Mouse (Mus musculus) heart, embryonic 14.5 days (tissue): Measurements from ENCODE around the gene Scn8a. TPM values are rescaled to one million over a fixed set of nuclear protein-coding genes. Genes with fewer than 3 reads are reported as not detected.

Experiments used
- ATAC-seq: fragments of 200-750 bp; cut with Nextera tagmentation; 2 replicates; pipeline ENCODE4 v1.8.0; 2017; ENCODE audit warnings: low read depth, moderate TSS enrichment; ENCODE audit not compliant: insufficient number of reproducible peaks, insufficient read depth, low FRiP score
- H3K27ac ChIP-seq, 2 experiments: fragments of 200-500 bp in 1 of 2; fragments of 300-500 bp in 1 of 2; sonication (generic) in 1 of 2; replicated peaks in 1 of 2; 2 replicates each; pipeline ENCODE4 v1.5.1; 2012 to 2014; ENCODE audit warnings: low read depth in 2 of 2, low read length in 2 of 2, control low read depth in 1 of 2, mild to moderate bottlenecking in 1 of 2, mixed read lengths in 1 of 2; ENCODE audit not compliant: control insufficient read depth in 1 of 2, insufficient read depth in 1 of 2
- H3K27me3 ChIP-seq: fragments of 300-500 bp; sonication (generic); 2 replicates; pipeline ENCODE4 v1.6.1; 2014; ENCODE audit warnings: mild to moderate bottlenecking, low read length, control low read depth; ENCODE audit not compliant: control insufficient read depth, insufficient read depth
- H3K36me3 ChIP-seq: fragments of 300-500 bp; sonication (generic); 2 replicates; pipeline ENCODE4 v1.6.1; 2014; ENCODE audit warnings: mild to moderate bottlenecking, control low read depth, low read length, mixed read lengths; ENCODE audit not compliant: control insufficient read depth, insufficient read depth
- H3K4me1 ChIP-seq, 2 experiments: fragments of 200-500 bp in 1 of 2; fragments of 300-500 bp in 1 of 2; sonication (generic) in 1 of 2; 2 replicates each; pipeline ENCODE4 v1.6.1; 2012 to 2014; ENCODE audit warnings: low read length in 2 of 2, control low read depth in 1 of 2, mixed read lengths in 1 of 2; ENCODE audit not compliant: control insufficient read depth in 2 of 2, insufficient read depth in 2 of 2
- H3K4me2 ChIP-seq: fragments of 300-500 bp; sonication (generic); 2 replicates; pipeline ENCODE4 v1.6.1; 2014; ENCODE audit warnings: mild to moderate bottlenecking, low read length
- H3K4me3 ChIP-seq, 2 experiments: fragments of 200-500 bp in 1 of 2; fragments of 300-500 bp in 1 of 2; sonication (generic) in 1 of 2; 2 replicates each; pipeline ENCODE4 v1.5.1; 2012 to 2014; ENCODE audit warnings: low read length in 2 of 2, mild to moderate bottlenecking in 2 of 2, control low read depth in 1 of 2, low read depth in 1 of 2, moderate library complexity in 1 of 2; ENCODE audit not compliant: control insufficient read depth in 1 of 2, insufficient read depth in 1 of 2
- H3K9ac ChIP-seq: fragments of 300-500 bp; sonication (generic); 2 replicates; pipeline ENCODE4 v1.6.1; 2014; ENCODE audit warnings: mild to moderate bottlenecking, low read length
- H3K9me3 ChIP-seq: fragments of 300-500 bp; sonication (generic); 2 replicates; pipeline ENCODE4 v1.6.1; 2016; ENCODE audit warnings: low read length, control low read depth; ENCODE audit not compliant: control insufficient read depth
- WGBS: fragments of 180-500 bp; shearing (Covaris S2); extraction: QIAGEN DNeasy Blood & Tissue Kit; methylation state at CpG from one replicate; pipeline ENCODE4 v1.1.7; 2014; 5-methylcytosine and 5-hydroxymethylcytosine counted together
- polyA plus RNA-seq: library from polyadenylated mRNA; unstranded; fragments of >200 nt; fragmentation: Nextera tagmentation; extraction: Ambion mirVana; gene quantifications from 2 replicates; pipeline ENCODE4 v1.2.1, GENCODE M21; 2014

Gene Scn8a
- polyA plus RNA-seq, 1 experiment from 2014 or later, result 0.31 TPM

- WGBS, result 53% methylated on average over 5 of the region's 5 CpGs
Measured at GRCm38 (mm10) chr15:100881385-100881784, 11.7 kb downstream of the Scn8a start.

DNA sequence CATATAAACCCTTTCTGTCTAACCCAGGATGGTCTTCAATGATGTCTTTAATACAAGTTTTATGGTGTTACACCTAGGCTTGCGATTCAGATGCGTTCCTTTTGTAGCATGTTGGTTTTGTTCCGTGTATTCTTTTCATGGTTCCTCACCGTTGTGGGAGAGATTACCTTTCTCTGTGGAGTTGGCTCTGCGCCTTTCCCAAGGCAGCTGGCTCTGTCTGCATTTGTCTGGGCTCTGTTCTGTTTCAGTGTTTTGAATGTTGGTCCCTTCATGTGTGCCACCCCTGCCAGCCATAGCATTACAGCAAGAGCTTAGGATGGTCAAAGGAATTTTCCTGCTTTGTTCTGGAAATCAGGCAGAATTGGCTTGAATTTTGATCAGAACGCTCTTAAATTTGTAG lies 14.8 kb downstream of the Scn8a start:
- H3K4me2 ChIP-seq, result no peak overlapping the region
- no peak overlapping the region for H3K27ac ChIP-seq
- no peak for ATAC-seq
- H3K4me1 ChIP-seq, result no peaks in the 10 kb centered on the region
- no peaks in the 10 kb centered on the region for H3K9me3 ChIP-seq
- no peaks in the 10 kb centered on the region for H3K36me3 ChIP-seq
- WGBS, result 88% methylated on average over 6 of the region's 6 CpGs
- peaks cover 13% of the 10 kb centered on the region; the same call in 1 of the 2 replicates for H3K27me3 ChIP-seq
- no peak overlapping the region for H3K9ac ChIP-seq
- H3K4me3 ChIP-seq, result no peak overlapping the region

More at GRCm38 (mm10) chr15:100881385-100881784, 11.7 kb downstream of the Scn8a start:
- ATAC-seq, result no peak
- Histone ChIP-seq H3K4me3 (no peak overlapping the region), H3K27me3 (peaks cover 26% of the 10 kb centered on the region; the same call in 1 of the 2 replicates), H3K4me1 (no peaks in the 10 kb centered on the region), H3K4me2 (no peak overlapping the region), H3K36me3 (no peaks in the 10 kb centered on the region), H3K9me3 (no peaks in the 10 kb centered on the region), H3K27ac (no peak overlapping the region), H3K9ac (no peak overlapping the region)

- Histone ChIP-seq H3K27ac (no peak overlapping the region), H3K36me3 (no peaks in the 10 kb centered on the region), H3K4me1 (no peaks in the 10 kb centered on the region), H3K9me3 (peaks cover 8% of the 10 kb centered on the region; the same call in 1 of the 2 replicates), H3K4me2 (no peak overlapping the region), H3K27me3 (no peaks in the 10 kb centered on the region), H3K4me3 (no peak overlapping the region), H3K9ac (no peak overlapping the region)
- ATAC-seq, result no peak
- WGBS, result 69% methylated on average over 13 of the region's 13 CpGs
Measured at GRCm38 (mm10) chr15:100891962-100892361, 22.3 kb downstream of the Scn8a start.

DNA sequence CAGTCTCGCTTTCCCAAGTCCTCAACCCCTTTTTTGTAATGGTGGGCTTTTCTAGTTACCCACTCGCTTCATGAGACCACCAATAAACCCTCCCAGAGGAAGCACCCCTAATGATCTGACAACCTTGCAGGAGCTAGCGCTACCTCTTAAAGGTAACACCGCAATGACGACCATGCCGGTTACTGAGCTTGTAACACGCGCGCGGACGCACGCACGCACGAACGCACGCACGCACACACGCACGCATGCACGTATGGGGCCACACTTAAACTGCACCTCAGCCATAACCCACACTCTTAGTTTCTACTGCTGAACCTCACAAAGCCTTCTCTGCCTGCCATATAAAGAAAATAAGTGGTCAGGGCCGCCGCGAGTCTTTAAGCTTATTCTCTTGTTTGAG lies 26.8 kb downstream of the Scn8a start:
- Histone ChIP-seq H3K4me3 (no peak overlapping the region), H3K9me3 (peaks cover 8% of the 10 kb centered on the region; the same call in 1 of the 2 replicates), H3K4me1 (no peaks in the 10 kb centered on the region), H3K27ac (no peak overlapping the region), H3K36me3 (no peaks in the 10 kb centered on the region), H3K4me2 (no peak overlapping the region), H3K27me3 (no peaks in the 10 kb centered on the region), H3K9ac (no peak overlapping the region)
- ATAC-seq, result no peak
- 95% methylated on average over 23 of the region's 23 CpGs for WGBS

- no peaks in the 10 kb centered on the region for H3K27me3 ChIP-seq
- no peaks in the 10 kb centered on the region for H3K9me3 ChIP-seq
- H3K36me3 ChIP-seq, result no peaks in the 10 kb centered on the region
- no peaks in the 10 kb centered on the region for H3K4me1 ChIP-seq
- no peak overlapping the region for H3K4me3 ChIP-seq
- no peak for ATAC-seq
- no peak overlapping the region for H3K27ac ChIP-seq
- no peak overlapping the region for H3K9ac ChIP-seq
- WGBS, result 83% methylated on average over 9 of the region's 9 CpGs
- H3K4me2 ChIP-seq, result no peak overlapping the region
Measured at GRCm38 (mm10) chr15:100903811-100904210, 34.2 kb downstream of the Scn8a start.

DNA sequence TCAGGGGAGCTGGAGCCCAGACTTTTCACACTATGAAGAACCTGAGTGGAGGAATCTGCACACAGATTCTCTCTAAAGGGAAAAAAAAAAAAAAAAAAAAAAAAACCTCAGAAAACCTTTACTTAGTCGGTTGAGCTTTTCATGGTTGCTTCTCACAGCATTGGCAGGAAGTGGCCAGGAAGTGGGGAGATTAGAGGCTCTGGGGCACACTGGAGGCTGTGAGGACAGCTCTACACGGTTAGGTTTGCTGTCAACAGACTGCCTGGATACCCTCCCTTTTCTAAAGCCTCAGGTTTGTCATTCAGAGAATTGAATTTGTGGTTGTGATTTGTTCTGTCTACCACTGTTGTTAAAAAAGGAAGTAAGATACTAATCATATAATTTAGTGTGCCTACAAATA lies 35.3 kb downstream of the Scn8a start:
- no peak overlapping the region for H3K9ac ChIP-seq
- H3K27me3 ChIP-seq, result no peaks in the 10 kb centered on the region
- no peaks in the 10 kb centered on the region for H3K9me3 ChIP-seq
- H3K4me2 ChIP-seq, result no peak overlapping the region
- no peaks in the 10 kb centered on the region for H3K36me3 ChIP-seq
- WGBS, result 17% methylated on average over 2 of the region's 2 CpGs
- no peak overlapping the region for H3K27ac ChIP-seq
- H3K4me3 ChIP-seq, result no peak overlapping the region
- no peak for ATAC-seq
- H3K4me1 ChIP-seq, result no peaks in the 10 kb centered on the region

DNA sequence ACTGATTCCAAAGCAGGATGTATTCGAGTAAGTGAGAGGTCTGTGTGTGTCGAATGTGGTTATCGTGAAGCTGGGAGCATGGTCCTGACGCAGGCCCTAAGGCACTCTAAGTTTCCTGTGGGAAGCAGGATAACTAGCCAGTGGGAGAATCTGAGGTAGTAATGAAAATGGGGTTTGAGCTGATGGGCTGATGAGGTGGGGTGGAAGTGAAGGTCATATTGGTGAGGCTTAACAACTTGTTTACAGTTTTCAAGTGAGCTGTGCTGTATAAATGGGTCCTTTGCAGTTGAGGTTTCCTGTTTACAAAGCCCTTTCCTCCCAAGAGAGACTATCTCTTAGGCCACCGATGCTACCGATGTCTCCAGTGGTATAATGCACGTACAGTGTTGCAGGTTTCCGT lies 36.1 kb downstream of the Scn8a start:
- H3K4me2 ChIP-seq, result no peak overlapping the region
- WGBS, result 69% methylated on average over 8 of the region's 8 CpGs
- H3K27ac ChIP-seq, result no peak overlapping the region
- no peak overlapping the region for H3K4me3 ChIP-seq
- H3K4me1 ChIP-seq, result no peaks in the 10 kb centered on the region
- H3K27me3 ChIP-seq, result no peaks in the 10 kb centered on the region
- ATAC-seq, result no peak
- no peaks in the 10 kb centered on the region for H3K9me3 ChIP-seq
- no peak overlapping the region for H3K9ac ChIP-seq
- no peaks in the 10 kb centered on the region for H3K36me3 ChIP-seq

GRCm38 (mm10) chr15:100908817-100909216 lies 39.2 kb downstream of the Scn8a start:
- H3K27ac ChIP-seq, result no peak overlapping the region
- no peaks in the 10 kb centered on the region for H3K9me3 ChIP-seq
- H3K4me3 ChIP-seq, result no peak overlapping the region
- no peaks in the 10 kb centered on the region for H3K4me1 ChIP-seq
- no peaks in the 10 kb centered on the region for H3K27me3 ChIP-seq
- H3K9ac ChIP-seq, result no peak overlapping the region
- 47% methylated on average over 3 of the region's 3 CpGs for WGBS
- no peak for ATAC-seq
- no peaks in the 10 kb centered on the region for H3K36me3 ChIP-seq
- no peak overlapping the region for H3K4me2 ChIP-seq
